Mouse (Mus musculus) spleen, adult 12 weeks (tissue): ENCODE data around the gene Shf.
A peak's percentile ranks its signal among the peaks of the same experiment; 100 is the strongest.

Experiments
- DNase-seq: peaks from one replicate; pipeline ENCODE4 v3.0.0; 2022; ENCODE audit warnings: low spot score

Gene Shf

DNA sequence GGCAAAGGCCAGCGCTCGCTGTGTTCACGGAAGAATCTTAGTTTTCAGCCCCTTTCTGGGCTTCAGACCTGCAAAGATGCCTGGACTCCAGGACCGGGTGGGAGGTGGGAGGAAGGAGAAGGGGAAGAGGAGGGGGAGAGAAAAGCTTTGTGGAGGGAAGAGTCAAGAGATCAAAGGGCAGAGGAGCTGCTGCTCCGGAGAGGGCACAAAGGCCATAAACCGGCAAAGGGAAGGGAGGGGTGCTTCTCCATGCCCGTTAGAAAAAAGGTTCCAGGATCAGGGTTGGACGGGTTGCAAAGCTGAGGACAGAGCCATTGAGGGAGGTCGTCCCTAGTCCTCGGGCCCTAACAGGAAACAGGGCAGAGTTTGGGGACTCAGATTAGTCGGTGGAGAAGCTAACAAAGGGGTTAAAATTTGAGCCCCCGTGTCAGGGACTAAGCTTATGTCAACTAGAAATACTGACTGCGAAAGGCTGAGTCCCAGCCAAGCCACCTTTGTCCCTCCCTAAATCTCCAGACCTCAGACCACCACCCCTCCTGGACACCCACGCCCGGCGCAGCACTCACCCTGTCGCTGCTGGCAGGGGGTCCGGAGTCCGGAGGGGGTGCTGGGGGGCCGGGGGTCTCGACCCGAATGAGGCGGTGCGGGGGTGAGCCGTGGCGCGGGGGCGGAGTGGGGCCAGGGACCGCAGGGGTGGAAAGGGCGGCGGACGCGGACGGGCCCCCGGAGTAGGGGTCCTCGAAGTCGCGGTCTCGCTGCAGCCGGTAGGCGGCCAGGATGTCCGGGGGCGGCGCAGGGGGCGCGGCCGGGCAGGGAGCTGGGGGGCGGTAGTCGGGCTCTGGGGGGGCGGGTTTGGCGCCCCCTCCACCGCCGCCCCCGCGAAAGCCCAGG is 636 bp downstream of the Shf start:
- DNase-seq: no peak

- no peak for DNase-seq
Observed at GRCm38 (mm10) chr2:122367701-122368080, 1.3 kb downstream of the Shf start.

GRCm38 (mm10) chr2:122367181-122367580 is 1.8 kb downstream of the Shf start:
- DNase-seq: no peak

DNA sequence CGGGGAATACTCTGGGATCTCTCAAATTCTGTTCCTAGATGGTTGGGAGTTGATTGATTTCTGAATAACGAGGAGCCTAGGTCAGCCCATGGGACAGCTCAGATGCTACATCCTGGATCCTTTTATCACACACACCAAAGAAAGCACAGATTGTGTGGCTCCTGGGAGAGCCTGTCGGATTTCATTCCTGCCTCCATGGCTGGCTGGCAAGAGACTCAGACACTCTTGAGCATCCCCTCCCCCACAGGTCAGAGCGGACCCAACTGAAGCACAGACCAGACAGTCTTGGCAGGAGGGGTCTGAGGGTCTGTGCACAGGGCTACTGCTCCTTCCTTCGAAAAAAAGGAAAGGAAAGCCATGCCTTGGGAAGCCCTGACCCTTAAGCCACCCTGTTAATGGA is 2.3 kb downstream of the Shf start:
- no peak for DNase-seq

DNA sequence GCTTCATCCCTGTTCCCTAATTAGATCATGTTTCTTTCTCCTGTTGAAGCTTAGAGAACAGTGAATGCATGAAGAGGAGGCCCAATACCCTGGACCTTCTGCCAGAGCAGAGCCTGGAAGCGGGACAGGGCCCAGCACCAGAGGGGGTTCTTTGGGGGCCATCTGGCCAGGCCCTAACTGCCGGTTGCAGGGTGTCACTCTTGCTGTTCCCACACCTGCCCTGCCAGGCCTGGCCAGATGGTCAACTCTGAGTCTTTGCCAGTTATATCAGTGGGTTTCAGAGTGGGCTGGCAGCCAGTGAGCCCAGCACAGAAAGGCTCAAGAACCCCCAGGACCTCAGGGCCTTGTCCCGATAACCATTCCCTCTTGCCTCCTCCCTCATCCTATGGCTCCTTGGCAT is 2.9 kb downstream of the Shf start:
- no peak for DNase-seq

DNA sequence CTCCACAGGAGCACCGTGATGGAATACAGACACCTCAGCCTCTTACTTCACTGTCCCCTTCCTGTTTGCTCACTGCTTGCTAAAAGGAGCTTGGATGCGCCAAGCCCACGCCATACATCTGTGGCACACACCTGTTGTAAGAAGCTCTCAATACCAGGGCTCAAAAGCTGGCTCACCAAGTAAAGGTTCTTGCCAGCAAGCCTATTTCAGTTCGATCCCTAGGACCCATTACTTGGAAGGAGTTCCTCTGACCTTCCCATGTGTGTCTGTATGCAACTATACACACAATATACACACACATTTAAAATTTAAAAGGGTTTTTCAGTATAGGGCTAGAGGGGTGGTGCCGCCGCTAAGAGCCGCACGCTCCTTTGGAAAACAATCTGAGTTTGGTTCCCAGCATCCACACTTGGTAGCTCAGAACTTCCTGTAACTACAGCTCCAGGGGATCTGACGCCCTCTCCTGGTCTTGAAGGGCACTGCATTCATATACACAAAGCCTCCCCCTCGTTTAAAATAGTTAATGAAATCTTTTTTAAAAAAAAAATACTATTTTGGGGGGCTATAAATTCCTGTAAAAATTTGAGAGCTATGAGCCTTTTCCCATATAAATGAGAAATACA is 3.6 kb downstream of the Shf start:
- no peak for DNase-seq

- peak; percentile 40 for DNase-seq
Observed at GRCm38 (mm10) chr2:122364352-122364944, 4.5 kb downstream of the Shf start.

- no peak for DNase-seq
Observed at GRCm38 (mm10) chr2:122362622-122363523, 6.1 kb downstream of the Shf start.

DNA sequence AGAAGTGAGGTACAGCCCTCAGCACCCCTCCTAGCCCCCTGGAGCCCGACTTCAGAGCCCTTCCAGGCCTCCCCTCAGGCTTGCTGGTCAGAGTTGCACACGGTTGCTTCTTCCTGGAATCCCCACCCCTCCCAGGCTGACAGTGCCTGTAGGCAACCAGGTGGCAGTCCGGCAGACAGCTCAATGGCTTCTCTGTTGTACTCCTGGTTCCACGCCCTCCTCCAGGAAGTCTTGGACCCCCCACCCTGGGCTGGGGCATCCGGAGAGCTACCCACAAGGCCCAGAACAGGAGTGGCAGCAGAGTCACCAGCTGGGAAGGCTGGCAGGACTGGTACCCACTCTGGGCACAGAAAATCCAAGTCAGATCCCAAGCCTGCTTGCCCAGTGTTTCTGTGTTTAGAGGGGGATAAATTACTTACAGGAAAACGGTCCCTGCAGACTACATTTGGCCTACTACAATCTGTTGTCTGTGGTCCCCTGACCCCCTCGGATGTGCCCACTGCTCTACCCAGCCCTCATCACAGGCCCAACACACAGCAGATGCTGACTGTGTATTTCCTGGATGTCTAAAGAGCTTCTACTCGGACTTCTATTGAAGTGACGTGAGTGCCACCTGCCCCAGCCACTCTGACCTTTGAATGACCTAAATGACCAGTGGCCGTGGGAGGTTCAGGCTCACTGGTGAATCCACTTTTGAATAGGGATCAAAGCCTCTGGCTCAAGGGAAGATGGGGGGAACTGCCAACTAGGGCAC is 6.9 kb downstream of the Shf start:
- DNase-seq: no peak

- no peak for DNase-seq
Observed at GRCm38 (mm10) chr2:122361181-122361580, 7.8 kb downstream of the Shf start.

GRCm38 (mm10) chr2:122360310-122360709 is 8.7 kb downstream of the Shf start:
- no peak for DNase-seq

DNA sequence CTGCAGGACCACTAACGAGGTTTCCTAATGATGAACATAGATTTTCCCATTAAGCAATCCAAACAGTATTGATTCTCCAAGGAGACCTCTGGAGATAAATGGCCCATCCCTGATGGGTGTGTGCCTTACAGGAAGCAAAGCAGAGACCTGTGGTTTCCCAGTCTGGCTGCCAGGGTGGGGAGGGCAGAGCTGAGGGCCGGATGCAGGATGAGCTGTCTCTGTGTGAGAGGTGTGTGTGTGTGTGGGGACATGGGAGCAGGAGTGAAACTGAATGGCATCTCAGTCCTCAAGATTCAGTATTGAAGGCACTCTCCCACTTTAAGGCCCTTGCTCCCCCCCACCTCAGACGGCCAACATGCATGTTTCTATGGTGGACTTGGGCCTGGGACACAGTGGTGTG is 12.8 kb downstream of the Shf start:
- no peak for DNase-seq

- DNase-seq: no peak
Observed at GRCm38 (mm10) chr2:122355389-122355788, 13.6 kb downstream of the Shf start.

GRCm38 (mm10) chr2:122354191-122354929 is 14.6 kb downstream of the Shf start:
- DNase-seq: no peak

GRCm38 (mm10) chr2:122353765-122354164 is 15.2 kb downstream of the Shf start:
- DNase-seq: no peak

- DNase-seq: no peak
Observed at GRCm38 (mm10) chr2:122352992-122353391, 16.0 kb downstream of the Shf start.

DNA sequence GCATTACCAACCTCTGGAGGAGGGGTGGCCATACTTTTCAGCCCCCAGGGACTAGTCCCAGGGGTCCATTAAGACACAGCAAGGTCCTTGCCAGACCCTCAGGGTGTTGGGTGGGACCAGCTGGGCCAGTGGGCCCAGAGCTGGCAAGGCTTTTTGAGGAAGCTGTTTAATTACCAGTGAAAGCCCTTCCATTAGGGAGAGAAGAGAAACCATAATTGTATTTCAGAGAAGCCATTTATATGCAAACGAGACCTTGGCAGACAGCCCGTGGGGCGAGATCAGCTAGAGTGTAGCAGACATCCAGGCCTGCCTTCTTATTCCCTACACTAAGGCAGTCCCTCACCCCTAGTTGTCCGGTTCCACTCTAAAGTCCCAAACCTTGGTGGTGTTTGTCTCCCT is 17.0 kb downstream of the Shf start:
- DNase-seq: no peak

DNA sequence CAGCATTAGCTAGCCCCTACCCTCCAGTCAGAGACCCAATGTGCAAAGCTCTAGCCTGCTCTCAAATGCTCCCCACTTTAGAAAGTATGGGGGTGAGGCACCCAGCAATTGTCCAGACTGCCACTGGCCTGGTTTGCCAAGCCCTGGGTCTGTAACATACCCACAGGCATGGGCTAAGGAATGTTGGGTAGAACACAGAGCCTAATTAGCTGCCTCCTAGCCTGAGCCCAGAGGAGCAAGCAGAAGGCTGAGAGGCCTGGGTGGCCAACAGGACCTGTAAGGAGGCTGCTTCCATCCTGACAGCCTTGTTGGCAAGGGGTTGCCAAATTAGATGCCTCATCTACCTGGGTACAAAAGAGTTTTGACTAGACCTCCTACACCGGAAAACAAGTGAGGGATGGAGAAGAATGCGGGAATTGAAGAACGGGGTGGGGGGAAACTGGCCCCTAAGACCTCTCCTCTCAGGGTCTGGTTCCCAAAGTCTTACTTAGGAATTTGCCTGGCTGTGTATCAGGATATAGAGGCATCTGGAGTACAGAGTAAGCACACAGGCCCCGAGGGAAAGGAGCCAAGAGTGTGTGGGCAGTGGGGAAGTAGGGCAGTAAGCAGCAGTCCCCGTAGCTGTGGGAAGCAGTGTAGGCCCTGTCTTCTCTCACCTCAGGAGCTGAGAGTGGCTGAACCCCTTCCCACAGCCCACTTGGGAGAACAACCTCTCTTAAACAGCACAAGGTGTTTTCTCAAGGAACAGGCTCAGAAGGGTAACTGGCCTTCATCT is 17.6 kb downstream of the Shf start:
- no peak for DNase-seq

DNA sequence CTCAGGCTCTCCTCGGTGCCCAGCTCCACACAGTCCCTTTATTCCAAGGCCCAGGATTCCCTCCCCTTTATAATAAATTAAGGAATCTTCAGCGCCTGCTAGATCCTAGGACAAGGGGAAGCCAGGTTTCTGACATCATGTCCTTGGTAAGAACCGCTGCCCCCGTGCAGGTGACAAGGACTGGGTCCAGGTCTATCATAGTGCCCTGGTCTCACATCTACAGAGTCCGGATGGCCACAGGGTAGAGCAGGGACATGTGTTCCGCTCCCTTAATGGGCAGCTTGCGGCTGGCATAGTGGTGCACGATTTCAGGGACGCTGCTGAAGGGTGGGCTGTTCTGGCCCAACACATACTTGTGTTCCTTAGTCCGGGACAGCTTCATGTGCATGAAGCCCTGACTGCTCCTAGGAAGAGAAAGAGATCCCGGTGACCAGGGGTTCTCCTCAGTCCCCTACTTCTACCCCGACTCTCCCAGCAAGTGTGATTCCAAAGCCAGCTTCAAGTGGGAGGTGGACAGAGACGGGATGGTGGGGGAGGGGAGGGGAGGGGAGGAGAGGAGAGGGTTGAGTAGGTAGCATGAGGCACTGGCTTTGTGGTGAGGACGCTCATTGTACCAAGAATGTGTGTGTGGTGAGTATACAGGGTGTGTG is 19.7 kb downstream of the Shf start:
- DNase-seq: peak; percentile 17
